Mouse (Mus musculus): ENCODE measurements around the gene Plcxd1.

DNA sequence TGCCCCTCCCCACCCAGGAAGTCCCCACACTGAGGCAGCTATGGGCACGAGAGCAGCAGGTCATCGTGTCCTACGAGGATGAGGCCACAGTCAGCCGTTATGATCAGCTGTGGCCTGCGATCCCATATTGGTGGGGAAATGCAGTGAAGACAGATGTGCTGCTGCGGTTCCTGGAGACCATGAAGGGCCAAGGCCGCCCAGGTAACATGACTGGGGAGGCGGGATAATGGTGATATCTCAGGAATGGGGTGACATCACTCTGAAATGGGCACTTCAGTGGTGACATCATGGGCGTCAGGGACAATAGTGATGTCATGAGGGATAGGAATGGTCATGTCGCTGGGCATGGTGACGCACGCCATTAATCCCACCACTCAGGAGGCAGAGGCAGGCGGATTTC lies 2.7 kb downstream of the Plcxd1 start:
- no peak for TF ChIP-seq CTCF (IDR thresholded peaks at IDR 0.05; ENCODE audit: insufficient read depth, low read depth, low read length)
- TF ChIP-seq POLR2A (IDR thresholded peaks at IDR 0.05; ENCODE audit: insufficient read depth, low read depth, low read length): no peak
